Mouse (Mus musculus) ES-Bruce4 (cell line): ENCODE data around the gene Arhgap8. TPM values are rescaled to one million over a fixed set of nuclear protein-coding genes. Genes with fewer than 3 reads are reported as not detected.

Experiments
- H3K27ac ChIP-seq: 2 replicates; pipeline ENCODE4 v1.5.1; 2012; ENCODE audit warnings: low read length, inconsistent platforms; ENCODE audit not compliant: insufficient read depth
- H3K27me3 ChIP-seq: 2 replicates; pipeline ENCODE4 v1.6.1; 2012; ENCODE audit warnings: mild to moderate bottlenecking, low read length, inconsistent platforms; ENCODE audit not compliant: control insufficient read depth, poor library complexity, insufficient read depth, severe bottlenecking
- H3K36me3 ChIP-seq: 2 replicates; pipeline ENCODE4 v1.6.1; 2012; ENCODE audit warnings: inconsistent platforms, mild to moderate bottlenecking, low read length, moderate library complexity; ENCODE audit not compliant: control insufficient read depth, poor library complexity, insufficient read depth, severe bottlenecking
- H3K4me1 ChIP-seq: one replicate; pipeline ENCODE4 v1.8.1; 2011; ENCODE audit warnings: low read length; ENCODE audit not compliant: control insufficient read depth, insufficient read depth
- H3K4me3 ChIP-seq: 2 replicates; pipeline ENCODE4 v1.5.1; 2011; ENCODE audit warnings: low read depth, mild to moderate bottlenecking, low read length
- H3K9ac ChIP-seq: 2 replicates; pipeline ENCODE4 v1.6.1; 2012; ENCODE audit warnings: low read depth, mild to moderate bottlenecking, inconsistent platforms; ENCODE audit not compliant: poor library complexity, severe bottlenecking
- H3K9me3 ChIP-seq: replicated peaks from 2 replicates; pipeline ENCODE4 v1.6.1; 2012; ENCODE audit warnings: mild to moderate bottlenecking, low read length, inconsistent platforms; ENCODE audit not compliant: control insufficient read depth, poor library complexity, insufficient read depth, severe bottlenecking
- CTCF ChIP-seq: IDR thresholded peaks from one replicate; pipeline ENCODE4 v1.8.1; 2011; ENCODE audit warnings: low read depth, low read length
- EP300 ChIP-seq: IDR thresholded peaks from 2 replicates; pipeline ENCODE4 v1.6.1; 2011; ENCODE audit warnings: low read depth, low read length; ENCODE audit not compliant: insufficient read depth
- POLR2A ChIP-seq: IDR thresholded peaks from one replicate; pipeline ENCODE4 v1.8.1; 2011; ENCODE audit warnings: low read length; ENCODE audit not compliant: insufficient read depth
- polyA plus RNA-seq: library from polyadenylated mRNA; stranded (reverse); fragments of >200 nt; gene quantifications from 2 replicates; pipeline ENCODE4 v1.2.4, GENCODE M21; 2011; ENCODE audit warnings: low read depth; ENCODE audit not compliant: missing spikeins, insufficient read depth, insufficient read length

Gene Arhgap8
- polyA plus RNA-seq, 1 experiment = 41.1 TPM

GRCm38 (mm10) chr15:84803685-84804084 is 83.8 kb downstream of the Arhgap8 start:
- H3K27ac ChIP-seq = no peak overlapping the region
- no peaks in the 10 kb centered on the region for H3K9me3 ChIP-seq
- H3K4me3 ChIP-seq = no peak overlapping the region
- TF ChIP-seq POLR2A = no peak
- TF ChIP-seq CTCF = peak; percentile 77
- TF ChIP-seq EP300 = no peak
- H3K9ac ChIP-seq = no peak overlapping the region
- no peaks in the 10 kb centered on the region for H3K4me1 ChIP-seq
- H3K36me3 ChIP-seq = no peaks in the 10 kb centered on the region
- H3K27me3 ChIP-seq = no peaks in the 10 kb centered on the region

GRCm38 (mm10) chr15:84809275-84809952 is 89.6 kb downstream of the Arhgap8 start:
- no peak overlapping the region for H3K9ac ChIP-seq
- H3K27me3 ChIP-seq = no peaks in the 10 kb centered on the region
- TF ChIP-seq CTCF (no peak), EP300 (no peak), POLR2A (no peak)
- H3K4me3 ChIP-seq = no peak overlapping the region
- H3K4me1 ChIP-seq = peaks cover 4% of the 10 kb centered on the region
- no peak overlapping the region for H3K27ac ChIP-seq
- H3K36me3 ChIP-seq = no peaks in the 10 kb centered on the region
- no peaks in the 10 kb centered on the region for H3K9me3 ChIP-seq

GRCm38 (mm10) chr15:84811126-84811525 is 91.3 kb downstream of the Arhgap8 start:
- TF ChIP-seq CTCF = no peak
- Histone ChIP-seq H3K4me1 (peaks cover 4% of the 10 kb centered on the region), H3K9me3 (no peaks in the 10 kb centered on the region), H3K27me3 (no peaks in the 10 kb centered on the region), H3K9ac (no peak overlapping the region), H3K36me3 (no peaks in the 10 kb centered on the region), H3K27ac (no peak overlapping the region), H3K4me3 (no peak overlapping the region)

- H3K4me1 ChIP-seq = peaks cover 4% of the 10 kb centered on the region
- no peak overlapping the region for H3K9ac ChIP-seq
- H3K9me3 ChIP-seq = no peaks in the 10 kb centered on the region
- H3K27ac ChIP-seq = no peak overlapping the region
- no peak for TF ChIP-seq POLR2A
- no peak for TF ChIP-seq CTCF
- TF ChIP-seq EP300 = no peak
- no peaks in the 10 kb centered on the region for H3K36me3 ChIP-seq
- no peak overlapping the region for H3K4me3 ChIP-seq
- H3K27me3 ChIP-seq = no peaks in the 10 kb centered on the region
These were observed 93.0 kb downstream of the Arhgap8 start for GRCm38 (mm10) chr15:84812831-84813357.

GRCm38 (mm10) chr15:84815171-84815570 is 95.3 kb downstream of the Arhgap8 start:
- H3K36me3 ChIP-seq = no peaks in the 10 kb centered on the region
- peaks cover 4% of the 10 kb centered on the region for H3K4me1 ChIP-seq
- H3K27me3 ChIP-seq = no peaks in the 10 kb centered on the region
- H3K9ac ChIP-seq = no peak overlapping the region
- H3K4me3 ChIP-seq = no peak overlapping the region
- no peak for TF ChIP-seq EP300
- TF ChIP-seq POLR2A = no peak
- TF ChIP-seq CTCF = no peak
- H3K9me3 ChIP-seq = no peaks in the 10 kb centered on the region
- no peak overlapping the region for H3K27ac ChIP-seq

GRCm38 (mm10) chr15:84817589-84817988 is 97.7 kb downstream of the Arhgap8 start:
- H3K27me3 ChIP-seq = no peaks in the 10 kb centered on the region
- no peak overlapping the region for H3K4me3 ChIP-seq
- no peaks in the 10 kb centered on the region for H3K9me3 ChIP-seq
- no peak for TF ChIP-seq POLR2A
- TF ChIP-seq CTCF = no peak
- no peak for TF ChIP-seq EP300
- no peak overlapping the region for H3K27ac ChIP-seq
- H3K4me1 ChIP-seq = no peaks in the 10 kb centered on the region
- no peak overlapping the region for H3K9ac ChIP-seq
- H3K36me3 ChIP-seq = no peaks in the 10 kb centered on the region
